Mouse (Mus musculus) MEL (cell line): ENCODE results near the gene Wfdc3. TPM values are rescaled to one million over a fixed set of nuclear protein-coding genes. Genes with fewer than 3 reads are reported as not detected.
A peak's percentile ranks its signal among the peaks of the same experiment; 100 is the strongest.

Experiments used
- DNase-seq: peaks from one replicate; pipeline ENCODE4 v3.0.0; 2011; ENCODE audit warnings: low read depth, low spot score
- H3K27ac ChIP-seq: 2 replicates; pipeline ENCODE4 v1.5.1; 2012; ENCODE audit warnings: low read depth, mild to moderate bottlenecking, control low read depth, low read length, moderate library complexity; ENCODE audit not compliant: control insufficient read depth
- H3K27me3 ChIP-seq, 2 experiments: fragments of 150-350 bp in 1 of 2; sonication (generic) in 1 of 2; 2 replicates each; pipeline ENCODE4 v1.6.1; 2012; ENCODE audit warnings: low read length in 2 of 2, mild to moderate bottlenecking in 2 of 2, improper control_type of control experiment in 1 of 2, moderate library complexity in 1 of 2; ENCODE audit not compliant: insufficient read depth in 2 of 2, control insufficient read depth in 1 of 2
- H3K36me3 ChIP-seq, 2 experiments: 2 replicates each; pipeline ENCODE4 v1.6.1; 2012 to 2014; ENCODE audit warnings: low read length in 2 of 2, improper control_type of control experiment in 1 of 2, inconsistent platforms in 1 of 2, mild to moderate bottlenecking in 1 of 2; ENCODE audit not compliant: insufficient read depth in 2 of 2, control insufficient read depth in 1 of 2
- H3K4me1 ChIP-seq, 2 experiments: fragments of 150-350 bp in 1 of 2; sonication (generic) in 1 of 2; 2 replicates each; pipeline ENCODE4 v1.6.1; 2012; ENCODE audit warnings: low read length in 2 of 2, improper control_type of control experiment in 1 of 2, mild to moderate bottlenecking in 1 of 2; ENCODE audit not compliant: insufficient read depth in 2 of 2, control insufficient read depth in 1 of 2
- H3K4me3 ChIP-seq, 2 experiments: fragments of 150-350 bp in 1 of 2; sonication (generic) in 1 of 2; 2 replicates each; pipeline ENCODE4 v1.5.1; 2012; ENCODE audit warnings: low read depth in 2 of 2, low read length in 2 of 2, mild to moderate bottlenecking in 2 of 2, moderate library complexity in 2 of 2, control low read depth in 1 of 2, improper control_type of control experiment in 1 of 2; ENCODE audit not compliant: control insufficient read depth in 1 of 2, insufficient read depth in 1 of 2
- H3K79me2 ChIP-seq: 2 replicates; pipeline ENCODE4 v1.6.1; 2012; ENCODE audit warnings: mild to moderate bottlenecking, low read length, moderate library complexity; ENCODE audit not compliant: control insufficient read depth, poor library complexity, insufficient read depth
- H3K9ac ChIP-seq: 2 replicates; pipeline ENCODE4 v1.6.1; 2012; ENCODE audit warnings: low read depth, mild to moderate bottlenecking, control low read depth, low read length, moderate library complexity; ENCODE audit not compliant: control insufficient read depth, poor library complexity, severe bottlenecking
- H3K9me3 ChIP-seq: fragments of 150-350 bp; sonication (generic); replicated peaks from 2 replicates; pipeline ENCODE4 v1.6.1; 2012; ENCODE audit warnings: mild to moderate bottlenecking, low read length, improper control_type of control experiment, moderate library complexity; ENCODE audit not compliant: insufficient read depth
- BHLHE40 ChIP-seq: IDR thresholded peaks from 2 replicates; pipeline ENCODE4 v1.6.1; 2012; ENCODE audit warnings: low read depth, mild to moderate bottlenecking, inconsistent platforms, low read length, improper control_type of control experiment, borderline replicate concordance
- CHD2 ChIP-seq: IDR thresholded peaks from 2 replicates; pipeline ENCODE4 v1.6.1; 2011; ENCODE audit warnings: low read length, improper control_type of control experiment
- CTCF ChIP-seq, 3 experiments: IDR thresholded peaks in 2 of 3; conservative IDR thresholded peaks in 1 of 3; 2 replicates each; pipeline ENCODE4 v1.5.1; 2011 to 2012; ENCODE audit warnings: low read length in 3 of 3, low read depth in 2 of 3, mild to moderate bottlenecking in 2 of 3, improper control_type of control experiment in 1 of 3, inconsistent platforms in 1 of 3, mixed read lengths in 1 of 3, moderate library complexity in 1 of 3; ENCODE audit not compliant: control insufficient read depth in 1 of 3, insufficient read depth in 1 of 3, poor library complexity in 1 of 3, severe bottlenecking in 1 of 3
- E2F4 ChIP-seq: IDR thresholded peaks from 2 replicates; pipeline ENCODE4 v1.6.1; 2011; ENCODE audit warnings: low read depth, low read length, improper control_type of control experiment, borderline replicate concordance
- ELF1 ChIP-seq: IDR thresholded peaks from 2 replicates; pipeline ENCODE4 v1.6.1; 2014; ENCODE audit warnings: low read depth, mild to moderate bottlenecking, inconsistent platforms, low read length, improper control_type of control experiment, moderate library complexity
- EP300 ChIP-seq, 2 experiments: IDR thresholded peaks; 2 replicates each; pipeline ENCODE4 v1.6.1; 2011; ENCODE audit warnings: improper control_type of control experiment in 2 of 2, low read length in 2 of 2, low read depth in 1 of 2, mild to moderate bottlenecking in 1 of 2
- ETS1 ChIP-seq: IDR thresholded peaks from 2 replicates; pipeline ENCODE4 v1.6.1; 2012; ENCODE audit warnings: low read depth, mild to moderate bottlenecking, inconsistent platforms, low read length, improper control_type of control experiment, moderate library complexity
- GABPA ChIP-seq: IDR thresholded peaks from 2 replicates; pipeline ENCODE4 v1.6.1; 2012; ENCODE audit warnings: low read depth, mild to moderate bottlenecking, inconsistent platforms, low read length, improper control_type of control experiment, moderate library complexity
- GATA1 ChIP-seq: IDR thresholded peaks from 2 replicates; pipeline ENCODE4 v1.6.1; 2011; ENCODE audit warnings: low read depth, low read length, improper control_type of control experiment
- HCFC1 ChIP-seq: IDR thresholded peaks from 2 replicates; pipeline ENCODE4 v1.6.1; 2012; ENCODE audit warnings: low read depth, mild to moderate bottlenecking, inconsistent platforms, low read length, improper control_type of control experiment, moderate library complexity
- JUND ChIP-seq: IDR thresholded peaks from 2 replicates; pipeline ENCODE4 v1.6.1; 2011; ENCODE audit warnings: low read depth, mild to moderate bottlenecking, improper control_type of control experiment, low read length
- KAT2A ChIP-seq: conservative IDR thresholded peaks from 2 replicates; pipeline ENCODE4 v1.6.1; 2012; ENCODE audit warnings: low read depth, low read length, improper control_type of control experiment, inconsistent platforms
- MAFK ChIP-seq: IDR thresholded peaks from 2 replicates; pipeline ENCODE4 v1.6.1; 2011; ENCODE audit warnings: low read depth, mild to moderate bottlenecking, low read length, improper control_type of control experiment, borderline replicate concordance
- MAX ChIP-seq: IDR thresholded peaks from 2 replicates; pipeline ENCODE4 v1.6.1; 2011; ENCODE audit warnings: low read length, improper control_type of control experiment
- MAZ ChIP-seq: IDR thresholded peaks from 2 replicates; pipeline ENCODE4 v1.6.1; 2012; ENCODE audit warnings: low read depth, mild to moderate bottlenecking, inconsistent platforms, low read length, improper control_type of control experiment
- MEF2A ChIP-seq: IDR thresholded peaks from 2 replicates; pipeline ENCODE4 v1.6.1; 2014; ENCODE audit warnings: low read depth, mild to moderate bottlenecking, inconsistent platforms, low read length, improper control_type of control experiment; ENCODE audit not compliant: poor library complexity, insufficient replicate concordance, severe bottlenecking; ENCODE audit errors: extremely low read depth
- MXI1 ChIP-seq: IDR thresholded peaks from 2 replicates; pipeline ENCODE4 v1.6.1; 2011; ENCODE audit warnings: mild to moderate bottlenecking, low read depth, low read length, improper control_type of control experiment
- MYB ChIP-seq: IDR thresholded peaks from 2 replicates; pipeline ENCODE4 v1.6.1; 2011; ENCODE audit warnings: mild to moderate bottlenecking, low read depth, low read length, improper control_type of control experiment
- MYC ChIP-seq: IDR thresholded peaks from 2 replicates; pipeline ENCODE4 v1.6.1; 2011; ENCODE audit warnings: low read depth, mild to moderate bottlenecking, low read length, improper control_type of control experiment, moderate library complexity
- NELFE ChIP-seq: IDR thresholded peaks from 2 replicates; pipeline ENCODE4 v1.6.1; 2011; ENCODE audit warnings: low read depth, low read length, improper control_type of control experiment
- NRF1 ChIP-seq: IDR thresholded peaks from 2 replicates; pipeline ENCODE4 v1.6.1; 2014; ENCODE audit warnings: low read depth, mild to moderate bottlenecking, inconsistent platforms, low read length, improper control_type of control experiment, moderate library complexity; ENCODE audit not compliant: poor library complexity, insufficient read depth, severe bottlenecking
- POLR2A ChIP-seq, 2 experiments: IDR thresholded peaks; 2 replicates each; pipeline ENCODE4 v1.6.1; 2011 to 2012; ENCODE audit warnings: low read length in 2 of 2, mild to moderate bottlenecking in 2 of 2, control low read depth in 1 of 2, improper control_type of control experiment in 1 of 2, low read depth in 1 of 2, moderate library complexity in 1 of 2; ENCODE audit not compliant: control insufficient read depth in 1 of 2, insufficient read depth in 1 of 2, poor library complexity in 1 of 2
- POLR2AphosphoS2 ChIP-seq: IDR thresholded peaks from 2 replicates; pipeline ENCODE4 v1.6.1; 2011; ENCODE audit warnings: low read length, improper control_type of control experiment
- RAD21 ChIP-seq: IDR thresholded peaks from 2 replicates; pipeline ENCODE4 v1.6.1; 2011; ENCODE audit warnings: mild to moderate bottlenecking, low read depth, low read length, improper control_type of control experiment
- RCOR1 ChIP-seq: IDR thresholded peaks from 2 replicates; pipeline ENCODE4 v1.6.1; 2012; ENCODE audit warnings: low read depth, mild to moderate bottlenecking, inconsistent platforms, low read length, improper control_type of control experiment
- SIN3A ChIP-seq: IDR thresholded peaks from 2 replicates; pipeline ENCODE4 v1.6.1; 2012; ENCODE audit warnings: low read length, improper control_type of control experiment, inconsistent platforms
- SMC3 ChIP-seq: IDR thresholded peaks from 2 replicates; pipeline ENCODE4 v1.6.1; 2011; ENCODE audit warnings: low read depth, low read length, improper control_type of control experiment
- TBP ChIP-seq: IDR thresholded peaks from 2 replicates; pipeline ENCODE4 v1.8.0; 2011; ENCODE audit warnings: low read depth, low read length, improper control_type of control experiment
- TCF12 ChIP-seq: IDR thresholded peaks from 2 replicates; pipeline ENCODE4 v1.6.1; 2014; ENCODE audit warnings: low read depth, mild to moderate bottlenecking, inconsistent platforms, low read length, improper control_type of control experiment, moderate library complexity
- UBTF ChIP-seq: IDR thresholded peaks from 2 replicates; pipeline ENCODE4 v1.6.1; 2012; ENCODE audit warnings: low read depth, mild to moderate bottlenecking, inconsistent platforms, low read length, improper control_type of control experiment, moderate library complexity, borderline replicate concordance; ENCODE audit not compliant: insufficient read depth
- USF1 ChIP-seq: IDR thresholded peaks from 2 replicates; pipeline ENCODE4 v1.6.1; 2014; ENCODE audit warnings: low read depth, mild to moderate bottlenecking, inconsistent platforms, low read length, improper control_type of control experiment, moderate library complexity
- USF2 ChIP-seq, 2 experiments: IDR thresholded peaks; 2 replicates each; pipeline ENCODE4 v1.6.1; 2011 to 2012; ENCODE audit warnings: improper control_type of control experiment in 2 of 2, low read length in 2 of 2, borderline replicate concordance in 1 of 2, inconsistent platforms in 1 of 2, low read depth in 1 of 2, mild to moderate bottlenecking in 1 of 2; ENCODE audit not compliant: insufficient read depth in 1 of 2
- ZKSCAN1 ChIP-seq: IDR thresholded peaks from 2 replicates; pipeline ENCODE4 v1.6.1; 2012; ENCODE audit warnings: low read depth, mild to moderate bottlenecking, inconsistent platforms, low read length, improper control_type of control experiment, moderate library complexity
- ZMIZ1 ChIP-seq: IDR thresholded peaks from 2 replicates; pipeline ENCODE4 v1.6.1; 2012; ENCODE audit warnings: low read depth, mild to moderate bottlenecking, inconsistent platforms, low read length, improper control_type of control experiment, moderate library complexity
- polyA plus RNA-seq, 2 experiments: library from polyadenylated mRNA; stranded (reverse) in 1 of 2; unstranded in 1 of 2; fragments of >175 nt in 1 of 2; fragments of >200 nt in 1 of 2; gene quantifications; 2 replicates each; pipeline versions ENCODE4 v1.2.1 to v1.2.4; 2012; ENCODE audit warnings: low replicate concordance in 2 of 2, low read depth in 1 of 2; ENCODE audit not compliant: insufficient read length in 2 of 2, insufficient read depth in 1 of 2, missing spikeins in 1 of 2
- total RNA-seq: library from RNA; depleted of rRNA; stranded (reverse); fragments of 300-350 nt; gene quantifications from 2 replicates; pipeline ENCODE4 v1.2.3, GENCODE M21; 2012

Gene Wfdc3
- total and polyA plus RNA-seq, 3 experiments: 0.31 to 0.40 TPM; not detected in 1

DNA sequence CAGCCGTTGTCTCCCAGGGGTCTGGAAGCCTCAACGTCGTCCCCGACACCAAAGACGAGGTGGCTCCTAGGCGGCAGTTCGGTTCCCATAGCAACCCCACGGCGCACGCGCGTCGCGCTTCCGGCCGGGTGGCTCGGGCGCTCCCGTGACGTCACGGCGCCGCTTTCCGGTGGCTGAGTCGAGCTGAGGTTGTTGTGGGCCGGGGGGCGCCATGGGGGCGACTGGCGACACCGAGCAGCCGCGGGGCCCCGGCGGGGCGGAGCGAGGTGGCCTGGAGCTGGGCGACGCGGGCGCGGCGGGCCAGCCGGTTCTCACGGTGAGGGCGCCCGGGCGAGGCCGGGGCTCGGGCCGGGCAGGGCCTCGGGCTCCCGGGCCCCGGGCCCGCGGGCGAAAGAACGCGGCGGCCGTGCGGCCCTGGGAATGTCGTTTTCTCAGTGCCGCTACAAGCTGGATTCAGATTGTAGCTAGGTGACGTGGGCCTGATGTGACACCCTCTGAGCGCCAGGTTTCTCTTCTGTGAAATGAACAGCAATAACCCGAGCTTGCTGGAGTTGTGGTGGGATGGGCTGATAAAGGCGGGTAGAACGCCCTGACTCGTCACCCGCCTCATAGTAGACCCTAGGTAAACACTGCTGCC is at the start of gene Wfdc3, which contains the start of gene Dnttip1 (continued):
- TF ChIP-seq BHLHE40 (no peak), E2F4 (no peak), KAT2A (no peak; the same call in 1 of the 2 replicates), MAX (no peak)

DNA sequence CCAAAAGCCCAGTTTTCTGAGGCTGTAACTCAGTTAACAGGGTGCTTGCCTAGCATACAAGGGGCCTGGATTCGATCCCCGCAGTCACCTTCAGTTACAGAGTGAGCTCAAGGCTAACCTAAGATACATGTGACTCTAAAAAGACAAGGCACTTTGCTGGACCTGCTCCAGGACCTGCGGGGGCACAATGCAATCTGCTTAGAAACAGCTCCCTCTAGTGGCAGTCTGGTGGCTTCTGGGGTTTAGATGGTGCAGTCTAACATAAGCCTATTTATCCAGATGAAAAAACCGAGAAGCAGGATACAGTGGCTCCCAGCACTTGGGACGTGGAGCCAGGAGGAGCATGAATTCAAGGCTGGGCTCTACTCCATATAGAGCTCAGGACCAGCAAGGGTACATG is 48.6 kb upstream of the Wfdc3 start:
- H3K9me3 ChIP-seq: no peaks in the 10 kb centered on the region
- peak overlapping the region; percentile 35; the same call in 1 of the 2 replicates for H3K9ac ChIP-seq
- no peaks in the 10 kb centered on the region for H3K27me3 ChIP-seq
- H3K36me3 ChIP-seq: peaks cover 0 to 5% of the 10 kb centered on the region in 2 experiments; a peak in 2 of 4 replicates
- H3K79me2 ChIP-seq: no peaks in the 10 kb centered on the region
- DNase-seq: peak; percentile 95
- no peak overlapping the region for H3K4me3 ChIP-seq
- no peaks in the 10 kb centered on the region for H3K4me1 ChIP-seq
- no peak overlapping the region for H3K27ac ChIP-seq
- TF ChIP-seq USF1: peak; percentile 61; the same call in 1 of the 2 replicates
- no peak for TF ChIP-seq NRF1
- no peak for TF ChIP-seq HCFC1
- no peak for TF ChIP-seq POLR2A (IDR thresholded peaks at IDR 0.05; ENCODE audit: control insufficient read depth in 1 of 2, insufficient read depth in 1 of 2, low read depth in 1 of 2, low read length in 2 of 2, poor library complexity in 1 of 2)
- no peak for TF ChIP-seq MAX
- TF ChIP-seq MAZ: peak; percentile 86
- no peak for TF ChIP-seq ZKSCAN1
- TF ChIP-seq ETS1: 0 out of 2 replicates have a peak, but pooled peaks have one; percentile 13
- no peak for TF ChIP-seq UBTF
- TF ChIP-seq MAFK: no peak
- no peak for TF ChIP-seq E2F4
- TF ChIP-seq TCF12: no peak
- TF ChIP-seq MXI1: peak; percentile 79
- TF ChIP-seq CTCF (IDR thresholded peaks at IDR 0.05 in 2 of 3, conservative IDR thresholded peaks at IDR 0.05 in 1 of 3; ENCODE audit: control insufficient read depth in 1 of 3, insufficient read depth in 1 of 3, low read depth in 2 of 3, low read length in 3 of 3, poor library complexity in 1 of 3, severe bottlenecking in 1 of 3): peak; percentile 83 to 95 (median 93)
- TF ChIP-seq ELF1: no peak
- TF ChIP-seq TBP: no peak
- no peak for TF ChIP-seq GATA1
- TF ChIP-seq POLR2AphosphoS2: no peak
- TF ChIP-seq ZMIZ1: no peak
- TF ChIP-seq JUND: no peak
- TF ChIP-seq MYC: peak; percentile 74; the same call in 1 of the 2 replicates
- no peak for TF ChIP-seq MYB
- no peak for TF ChIP-seq SIN3A
- no peak for TF ChIP-seq RCOR1
- TF ChIP-seq KAT2A: no peak
- TF ChIP-seq MEF2A: no peak
- peak; percentile 26; the same call in 1 of the 2 replicates for TF ChIP-seq BHLHE40
- no peak for TF ChIP-seq GABPA
- no peak for TF ChIP-seq CHD2
- peak; percentile 60 for TF ChIP-seq SMC3
- no peak for TF ChIP-seq USF2 (IDR thresholded peaks at IDR 0.05; ENCODE audit: borderline replicate concordance in 1 of 2, insufficient read depth in 1 of 2, low read depth in 1 of 2, low read length in 2 of 2)
- peak; percentile 63 for TF ChIP-seq RAD21
- TF ChIP-seq EP300 (IDR thresholded peaks at IDR 0.05; ENCODE audit: low read depth in 1 of 2, low read length in 2 of 2): no peak
- no peak for TF ChIP-seq NELFE
